Mouse (Mus musculus): ENCODE data around the gene Cnksr1. TPM values are rescaled to one million over a fixed set of nuclear protein-coding genes. Genes with fewer than 3 reads are reported as not detected.
A peak's percentile ranks its signal among the peaks of the same experiment; 100 is the strongest.

The Cnksr1 gene
- total and polyA plus RNA-seq, 2 experiments from 2014 or later = 0.66 to 0.69 TPM

DNA sequence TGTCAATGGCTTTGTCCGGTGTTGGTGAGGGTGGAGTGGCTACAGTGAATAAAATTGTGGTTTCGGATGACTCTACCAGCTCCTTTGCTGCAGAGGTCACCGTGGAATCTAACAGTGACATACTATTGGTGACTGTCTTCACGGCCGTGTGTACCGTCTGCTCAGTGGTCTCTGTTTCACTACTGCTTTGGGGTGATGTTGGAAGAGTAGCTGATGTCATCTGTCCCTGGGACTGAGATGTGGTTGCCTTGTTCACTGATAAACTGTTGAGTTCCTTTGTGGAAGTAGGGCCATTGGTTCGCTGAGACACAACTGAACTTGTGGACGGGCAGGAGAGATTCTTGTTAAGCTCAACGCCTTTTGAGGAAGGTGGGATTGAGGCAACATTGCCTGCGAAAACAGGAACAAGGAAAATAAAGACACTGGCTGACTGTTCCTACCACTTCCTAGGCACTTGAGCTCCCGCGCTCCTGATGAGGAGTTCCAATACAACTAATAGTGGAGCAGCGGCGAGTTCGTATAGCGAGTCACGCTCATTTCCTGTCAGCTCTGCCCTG lies 34.8 kb downstream of the Cnksr1 start:
- no peak overlapping the region for H3K9ac ChIP-seq (replicated peaks; ENCODE audit: low read depth, low read length)
- ATAC-seq (ENCODE audit: insufficient read depth, low read depth) (no peak), DNase-seq (ENCODE audit: low spot score) (no peak)
- H3K4me1 ChIP-seq (ENCODE audit: control insufficient read depth, insufficient read depth) = no peaks in the 10 kb centered on the region
- no peaks in the 10 kb centered on the region for H3K36me3 ChIP-seq (replicated peaks; ENCODE audit: control insufficient read depth, insufficient read depth, low read length)
- H3K4me2 ChIP-seq (ENCODE audit: low read depth, low read length) = no peak overlapping the region
- no peaks in the 10 kb centered on the region for H3K9me3 ChIP-seq (replicated peaks; ENCODE audit: control insufficient read depth, low read length)
- no peak overlapping the region for H3K27ac ChIP-seq (ENCODE audit: low read depth)
- no peaks in the 10 kb centered on the region for H3K27me3 ChIP-seq (ENCODE audit: control insufficient read depth, insufficient read depth, low read length)
- no peak for TF ChIP-seq EP300 (IDR thresholded peaks at IDR 0.05; ENCODE audit: low read depth)
- no peak for TF ChIP-seq CTCF (IDR thresholded peaks at IDR 0.05; ENCODE audit: low read depth)
- H3K4me3 ChIP-seq (ENCODE audit: low read depth, low read length) = no peak overlapping the region
- WGBS = 77% methylated on average over 17 of the region's 17 CpGs

DNA sequence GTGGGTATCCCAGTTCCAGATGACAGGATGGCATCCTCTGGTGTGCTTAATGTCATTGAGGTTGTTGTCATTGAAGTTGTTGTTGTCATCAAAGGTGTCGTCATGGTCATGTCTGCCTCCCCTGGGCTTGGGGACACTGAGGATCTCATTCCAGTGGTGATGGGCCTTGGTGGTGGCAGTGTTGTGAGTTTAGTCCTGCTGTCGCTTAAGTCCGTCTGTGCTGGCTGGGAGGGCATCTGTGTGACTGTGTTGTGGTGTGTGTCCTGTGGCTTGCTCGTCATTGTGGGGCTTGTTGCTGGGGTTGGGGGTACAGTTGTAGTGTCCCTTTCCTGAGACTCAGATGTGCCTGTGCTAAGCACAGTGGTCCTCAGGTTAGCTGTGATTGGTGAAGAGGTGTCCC lies 35.3 kb downstream of the Cnksr1 start, which contains the start of gene Gm7534:
Gene Gm7534, minus strand, starts transcription at position 101 of the 400 bp plus-strand sequence.
- no peak within 1 kb of the TSS for H3K4me2 ChIP-seq (ENCODE audit: low read depth, low read length)

DNA sequence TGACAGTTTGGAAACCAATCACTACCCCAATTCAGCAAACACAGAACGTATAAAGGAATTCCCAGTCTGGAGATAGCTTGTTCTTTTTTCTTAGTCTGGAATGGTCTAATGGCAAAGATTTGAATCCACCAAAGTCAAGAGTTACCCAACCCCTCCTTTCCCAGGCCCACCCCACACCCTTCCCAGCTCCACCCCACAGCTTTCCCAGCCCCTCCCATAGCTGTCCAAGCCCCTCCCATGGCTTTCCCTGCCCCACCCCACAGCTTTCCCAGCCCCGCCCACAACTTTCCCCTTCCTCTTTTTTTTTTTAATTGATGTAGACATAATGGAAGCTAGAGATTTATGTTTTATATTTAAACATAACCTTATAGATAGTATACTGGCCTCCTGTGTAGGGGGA lies 38.8 kb downstream of the Cnksr1 start:
- Histone ChIP-seq H3K27ac (ENCODE audit: low read depth) (no peak overlapping the region), H3K4me1 (ENCODE audit: control insufficient read depth, insufficient read depth) (no peaks in the 10 kb centered on the region), H3K4me2 (ENCODE audit: low read depth, low read length) (no peak overlapping the region), H3K36me3 (replicated peaks; ENCODE audit: control insufficient read depth, insufficient read depth, low read length) (no peaks in the 10 kb centered on the region), H3K4me3 (ENCODE audit: low read depth, low read length) (no peak overlapping the region), H3K9ac (replicated peaks; ENCODE audit: low read depth, low read length) (no peak overlapping the region), H3K27me3 (ENCODE audit: control insufficient read depth, insufficient read depth, low read length) (no peaks in the 10 kb centered on the region), H3K9me3 (replicated peaks; ENCODE audit: control insufficient read depth, low read length) (no peaks in the 10 kb centered on the region)
- WGBS = 85% methylated on average over 2 of the region's 2 CpGs
- DNase-seq (ENCODE audit: low spot score) = no peak
- TF ChIP-seq EP300 (IDR thresholded peaks at IDR 0.05; ENCODE audit: low read depth) (no peak), CTCF (IDR thresholded peaks at IDR 0.05; ENCODE audit: low read depth) (no peak)
- no peak for ATAC-seq (ENCODE audit: insufficient read depth, low read depth)

More for the DNA sequence above, 35.3 kb downstream of the Cnksr1 start, which contains the start of gene Gm7534:
- Histone ChIP-seq H3K27me3 (ENCODE audit: control insufficient read depth, insufficient read depth, low read length) (no peaks in the 10 kb centered on the region), H3K27ac (ENCODE audit: low read depth) (no peak within 1 kb of the TSS), H3K4me3 (ENCODE audit: low read depth, low read length) (no peak within 1 kb of the TSS), H3K36me3 (replicated peaks; ENCODE audit: control insufficient read depth, insufficient read depth, low read length) (no peaks in the 10 kb centered on the region), H3K9me3 (replicated peaks; ENCODE audit: control insufficient read depth, low read length) (no peaks in the 10 kb centered on the region), H3K4me1 (ENCODE audit: control insufficient read depth, insufficient read depth) (no peaks in the 10 kb centered on the region), H3K9ac (replicated peaks; ENCODE audit: low read depth, low read length) (no peak within 1 kb of the TSS)
- 79% methylated on average over 4 of the region's 4 CpGs for WGBS
- ATAC-seq (ENCODE audit: insufficient read depth, low read depth) = no peak
- no peak for DNase-seq (ENCODE audit: low spot score)
- TF ChIP-seq EP300 (IDR thresholded peaks at IDR 0.05; ENCODE audit: low read depth) (no peak), CTCF (IDR thresholded peaks at IDR 0.05; ENCODE audit: low read depth) (no peak)

DNA sequence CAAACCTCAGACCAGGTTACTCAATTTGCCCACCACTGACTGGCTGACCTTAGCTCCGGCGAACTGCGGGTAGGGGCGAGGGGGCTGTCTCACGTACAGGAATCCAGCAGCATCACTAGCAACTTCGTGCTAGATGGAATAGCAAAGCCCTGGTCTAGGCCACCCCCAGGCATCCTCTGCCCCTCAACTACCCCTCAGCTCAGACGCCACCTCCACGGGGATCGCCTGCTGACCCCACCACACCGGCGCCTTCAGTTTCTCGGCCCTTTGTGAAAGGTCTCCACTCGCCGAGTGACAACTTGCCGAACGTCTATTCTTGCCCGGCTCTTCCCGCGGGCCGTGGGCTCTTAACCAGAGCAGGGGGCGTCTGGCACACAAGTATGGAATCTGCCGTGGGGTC lies 51.9 kb downstream of the Cnksr1 start:
- Histone ChIP-seq H3K36me3 (replicated peaks; ENCODE audit: control insufficient read depth, insufficient read depth, low read length) (no peaks in the 10 kb centered on the region), H3K4me2 (ENCODE audit: low read depth, low read length) (peak overlapping the region; percentile 98), H3K4me3 (ENCODE audit: low read depth, low read length) (peak overlapping the region; percentile 89), H3K9me3 (replicated peaks; ENCODE audit: control insufficient read depth, low read length) (no peaks in the 10 kb centered on the region), H3K27me3 (ENCODE audit: control insufficient read depth, insufficient read depth, low read length) (no peaks in the 10 kb centered on the region), H3K9ac (replicated peaks; ENCODE audit: low read depth, low read length) (peak overlapping the region; percentile 88), H3K27ac (ENCODE audit: low read depth) (peak overlapping the region; percentile 90), H3K4me1 (ENCODE audit: control insufficient read depth, insufficient read depth) (peaks cover 17% of the 10 kb centered on the region)
- ATAC-seq (ENCODE audit: insufficient read depth, low read depth) (no peak), DNase-seq (ENCODE audit: low spot score) (no peak)
- 1% methylated on average over 22 of the region's 22 CpGs for WGBS
- TF ChIP-seq CTCF (IDR thresholded peaks at IDR 0.05; ENCODE audit: low read depth) (no peak), EP300 (IDR thresholded peaks at IDR 0.05; ENCODE audit: low read depth) (no peak)

DNA sequence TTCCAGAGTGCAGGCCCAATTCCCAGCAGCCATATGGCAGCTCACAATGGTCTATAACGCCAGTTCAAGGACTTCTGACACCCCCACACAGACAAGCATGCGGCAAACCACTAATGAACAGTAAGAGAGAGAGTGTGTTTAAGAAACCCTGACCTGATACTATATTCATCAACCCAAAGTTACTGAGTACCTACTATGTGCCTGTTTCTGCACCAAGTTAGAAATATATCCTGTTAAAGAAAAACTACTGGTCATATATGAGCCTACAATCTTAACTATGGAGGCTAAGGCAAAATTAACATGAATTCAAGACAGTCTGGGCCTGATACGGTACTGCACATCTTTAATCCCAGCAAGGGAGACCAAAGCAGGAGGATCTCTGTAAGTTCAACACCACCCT lies 52.6 kb downstream of the Cnksr1 start:
- peak overlapping the region; percentile 88; the same call in 1 of the 2 replicates for H3K9ac ChIP-seq (replicated peaks; ENCODE audit: low read depth, low read length)
- TF ChIP-seq EP300 (IDR thresholded peaks at IDR 0.05; ENCODE audit: low read depth) (no peak), CTCF (IDR thresholded peaks at IDR 0.05; ENCODE audit: low read depth) (no peak)
- peak overlapping the region; percentile 89 for H3K4me3 ChIP-seq (ENCODE audit: low read depth, low read length)
- no peak for ATAC-seq (ENCODE audit: insufficient read depth, low read depth)
- H3K4me2 ChIP-seq (ENCODE audit: low read depth, low read length) = peak overlapping the region; percentile 98
- 82% methylated on average over 3 of the region's 3 CpGs for WGBS
- H3K9me3 ChIP-seq (replicated peaks; ENCODE audit: control insufficient read depth, low read length) = no peaks in the 10 kb centered on the region
- no peak overlapping the region for H3K27ac ChIP-seq (ENCODE audit: low read depth)
- DNase-seq (ENCODE audit: low spot score) = no peak
- H3K27me3 ChIP-seq (ENCODE audit: control insufficient read depth, insufficient read depth, low read length) = no peaks in the 10 kb centered on the region
- H3K4me1 ChIP-seq (ENCODE audit: control insufficient read depth, insufficient read depth) = peaks cover 20% of the 10 kb centered on the region
- no peaks in the 10 kb centered on the region for H3K36me3 ChIP-seq (replicated peaks; ENCODE audit: control insufficient read depth, insufficient read depth, low read length)

DNA sequence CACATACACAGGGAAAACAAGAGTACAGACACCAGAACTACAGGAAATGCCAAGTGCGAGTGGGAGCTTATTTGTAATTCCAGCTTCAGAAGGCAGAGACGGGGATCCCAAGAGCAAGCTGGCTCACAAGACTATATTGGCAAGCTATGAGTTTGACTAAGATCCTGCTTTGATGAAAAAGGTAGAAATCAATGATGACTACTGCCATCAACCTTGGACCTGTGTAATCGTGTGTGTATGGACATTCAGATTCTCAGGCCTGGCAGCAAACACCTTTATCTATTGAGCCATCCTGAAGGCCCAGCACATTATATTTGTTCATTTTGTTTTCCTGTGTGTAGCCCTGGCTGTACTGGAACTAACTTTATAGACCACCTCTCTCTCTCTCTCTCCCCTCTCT lies 54.5 kb downstream of the Cnksr1 start:
- 68% methylated on average over 3 of the region's 3 CpGs for WGBS

More for the DNA sequence above, 54.5 kb downstream of the Cnksr1 start:
- Histone ChIP-seq H3K9ac (replicated peaks; ENCODE audit: low read depth, low read length) (no peak overlapping the region), H3K36me3 (replicated peaks; ENCODE audit: control insufficient read depth, insufficient read depth, low read length) (no peaks in the 10 kb centered on the region), H3K4me2 (ENCODE audit: low read depth, low read length) (no peak overlapping the region), H3K9me3 (replicated peaks; ENCODE audit: control insufficient read depth, low read length) (no peaks in the 10 kb centered on the region), H3K4me3 (ENCODE audit: low read depth, low read length) (no peak overlapping the region), H3K27ac (ENCODE audit: low read depth) (no peak overlapping the region), H3K4me1 (ENCODE audit: control insufficient read depth, insufficient read depth) (peaks cover 20% of the 10 kb centered on the region), H3K27me3 (ENCODE audit: control insufficient read depth, insufficient read depth, low read length) (no peaks in the 10 kb centered on the region)
- ATAC-seq (ENCODE audit: insufficient read depth, low read depth) = no peak
- TF ChIP-seq CTCF (IDR thresholded peaks at IDR 0.05; ENCODE audit: low read depth) (no peak), EP300 (IDR thresholded peaks at IDR 0.05; ENCODE audit: low read depth) (no peak)
- no peak for DNase-seq (ENCODE audit: low spot score)

Data from heart, postnatal 0 days (tissue).